Mouse (Mus musculus) 3T3-L1 (cell line): ENCODE data around the gene Reg3g.
"Not testable (repeated sequence)": the region's sequence is repeated elsewhere in the genome, so short reads cannot be mapped to it uniquely, and the experiment has no call there.

ENCODE experiments used
- DNase-seq: peaks from one replicate; pipeline ENCODE4 v3.0.0-alpha.2; 2015; ENCODE audit warnings: low read depth, low spot score

Reg3g gene

GRCm38 (mm10) chr6:78468772-78469171 is at the start of gene Reg3g:
TSS of gene Reg3g (minus strand) at chr6:78468872.
- DNase-seq, result no peak

GRCm38 (mm10) chr6:78515777-78516446 is 47.2 kb upstream of the Reg3g start:
- DNase-seq, result peak; percentile 29

- peak; percentile 51 for DNase-seq
These were observed 44.2 kb upstream of the Reg3g start for GRCm38 (mm10) chr6:78512833-78513232.

- DNase-seq, result peak; percentile 9
These were observed 41.7 kb upstream of the Reg3g start for GRCm38 (mm10) chr6:78510173-78510900.

- DNase-seq, result no peak
These were observed 37.1 kb upstream of the Reg3g start for GRCm38 (mm10) chr6:78505745-78506144.

GRCm38 (mm10) chr6:78494633-78495032 is 26.0 kb upstream of the Reg3g start:
- no peak for DNase-seq

GRCm38 (mm10) chr6:78469287-78469686 is 615 bp upstream of the Reg3g start:
- DNase-seq, result no peak

- no peak for DNase-seq
These were observed 5.4 kb downstream of the Reg3g start for GRCm38 (mm10) chr6:78463266-78463665.

GRCm38 (mm10) chr6:78462360-78462759 is 6.3 kb downstream of the Reg3g start:
- DNase-seq, result no peak

GRCm38 (mm10) chr6:78460191-78460825 is 8.4 kb downstream of the Reg3g start:
- DNase-seq, result no peak

- DNase-seq, result no peak
These were observed 15.9 kb downstream of the Reg3g start for GRCm38 (mm10) chr6:78452804-78453203.

- no peak for DNase-seq
These were observed 20.3 kb downstream of the Reg3g start for GRCm38 (mm10) chr6:78448409-78448808.

GRCm38 (mm10) chr6:78447202-78447601 is 21.5 kb downstream of the Reg3g start:
- DNase-seq, result no peak

- DNase-seq, result no peak
These were observed 43.2 kb downstream of the Reg3g start for GRCm38 (mm10) chr6:78425497-78425896.

GRCm38 (mm10) chr6:78422411-78422810 is 46.3 kb downstream of the Reg3g start, which contains the start of gene Reg1:
TSS of gene Reg1 (plus strand) at chr6:78422711.
- not testable (repeated sequence) for DNase-seq
